Mouse (Mus musculus): ENCODE measurements around the gene Lpin2. TPM values are rescaled to one million over a fixed set of nuclear protein-coding genes. Genes with fewer than 3 reads are reported as not detected.
A peak's percentile ranks its signal among the peaks of the same experiment; 100 is the strongest.

Gene Lpin2
- polyA plus RNA-seq, 1 experiment from 2014 or later, result 15.1 TPM

DNA sequence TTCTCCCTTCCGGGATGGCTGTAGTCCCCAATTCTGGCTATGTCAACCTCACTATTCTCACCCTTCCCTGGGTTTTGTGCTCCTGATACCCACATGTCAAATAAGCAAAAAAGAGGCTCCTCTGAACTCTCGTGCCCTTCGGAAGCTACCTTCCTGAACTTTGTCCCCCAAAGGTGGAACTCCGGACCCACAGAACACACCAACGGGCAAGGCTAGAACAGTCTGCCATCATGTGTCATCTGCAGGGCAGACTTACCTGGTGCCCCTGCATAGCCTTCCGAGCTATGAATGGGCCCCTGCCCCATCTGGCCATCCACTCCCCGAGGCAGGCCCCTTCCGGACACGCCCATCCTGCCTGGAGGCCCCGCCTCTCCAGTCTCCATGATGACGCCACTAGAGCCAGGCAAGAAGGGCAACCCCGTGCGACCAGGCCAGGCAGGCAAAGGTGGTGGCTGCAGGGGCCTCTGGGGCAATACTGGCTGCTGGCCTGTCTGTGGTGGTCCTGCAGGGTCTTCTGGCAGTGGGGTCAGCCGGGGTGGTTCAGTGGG, 73.8 kb downstream of the Lpin2 start:
- no peak overlapping the region for H3K4me2 ChIP-seq (ENCODE audit: low read depth, low read length)
- no peaks in the 10 kb centered on the region for H3K9me3 ChIP-seq (replicated peaks; ENCODE audit: control insufficient read depth, low read length)
- H3K4me3 ChIP-seq (ENCODE audit: low read length), result no peak overlapping the region
- no peak for ATAC-seq (replicated peaks; ENCODE audit: extremely low read depth, insufficient read depth, low FRiP score)
- H3K27me3 ChIP-seq (ENCODE audit: control insufficient read depth, insufficient read depth, low read length), result no peaks in the 10 kb centered on the region
- H3K27ac ChIP-seq (ENCODE audit: low read length), result peak overlapping the region; percentile 17; the same call in 1 of the 2 replicates
- H3K9ac ChIP-seq (ENCODE audit: low read length), result no peak overlapping the region
- no peaks in the 10 kb centered on the region for H3K36me3 ChIP-seq (ENCODE audit: control insufficient read depth, insufficient read depth)
- H3K4me1 ChIP-seq (ENCODE audit: control insufficient read depth, insufficient read depth, low read length), result peaks cover 45% of the 10 kb centered on the region
- 80% methylated on average over 14 of the region's 14 CpGs for WGBS

DNA sequence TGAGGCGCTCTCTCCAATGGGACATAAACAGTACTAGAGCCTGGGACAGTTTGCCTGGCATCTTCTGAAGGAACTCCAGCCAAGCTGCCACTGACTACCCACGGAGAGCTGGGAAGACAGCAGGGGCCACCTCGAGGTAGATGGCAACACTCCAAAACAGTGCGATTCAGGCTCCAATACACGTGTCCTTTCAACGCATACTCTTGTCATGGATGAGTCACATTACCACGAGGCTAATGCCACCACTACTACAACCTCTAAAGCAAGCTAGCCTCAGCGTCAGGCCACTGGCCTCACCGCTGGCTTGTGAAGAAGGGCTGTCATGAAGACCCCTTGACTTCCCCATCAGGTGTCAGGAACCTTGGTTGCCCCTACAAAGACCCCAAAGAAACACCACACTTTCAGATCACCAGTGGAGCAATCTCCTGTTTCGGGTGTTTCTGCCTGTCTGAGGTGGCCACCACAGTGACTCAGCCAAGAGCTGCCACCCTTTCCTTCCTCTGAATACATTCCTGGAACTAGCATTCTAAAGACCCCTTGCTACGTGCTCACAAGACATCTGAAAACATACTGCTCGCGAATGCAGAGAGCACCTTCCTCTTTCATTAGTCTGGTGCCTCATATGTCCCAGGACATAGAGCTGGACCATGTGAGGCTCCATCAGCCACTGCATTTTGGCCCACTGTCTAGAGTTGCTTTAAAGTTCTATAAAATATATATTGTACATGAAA, 74.6 kb downstream of the Lpin2 start:
- WGBS, result 54% methylated on average over 13 of the region's 13 CpGs
- Histone ChIP-seq H3K4me3 (ENCODE audit: low read length) (no peak overlapping the region), H3K27ac (ENCODE audit: low read length) (peak overlapping the region; percentile 40), H3K4me2 (ENCODE audit: low read depth, low read length) (no peak overlapping the region), H3K9me3 (replicated peaks; ENCODE audit: control insufficient read depth, low read length) (no peaks in the 10 kb centered on the region), H3K9ac (ENCODE audit: low read length) (0 out of 2 replicates have a peak overlapping the region, but pooled peaks have one; percentile 18), H3K36me3 (ENCODE audit: control insufficient read depth, insufficient read depth) (no peaks in the 10 kb centered on the region), H3K4me1 (ENCODE audit: control insufficient read depth, insufficient read depth, low read length) (peaks cover 37% of the 10 kb centered on the region), H3K27me3 (ENCODE audit: control insufficient read depth, insufficient read depth, low read length) (no peaks in the 10 kb centered on the region)
- ATAC-seq (replicated peaks; ENCODE audit: extremely low read depth, insufficient read depth, low FRiP score), result peak; percentile 58

DNA sequence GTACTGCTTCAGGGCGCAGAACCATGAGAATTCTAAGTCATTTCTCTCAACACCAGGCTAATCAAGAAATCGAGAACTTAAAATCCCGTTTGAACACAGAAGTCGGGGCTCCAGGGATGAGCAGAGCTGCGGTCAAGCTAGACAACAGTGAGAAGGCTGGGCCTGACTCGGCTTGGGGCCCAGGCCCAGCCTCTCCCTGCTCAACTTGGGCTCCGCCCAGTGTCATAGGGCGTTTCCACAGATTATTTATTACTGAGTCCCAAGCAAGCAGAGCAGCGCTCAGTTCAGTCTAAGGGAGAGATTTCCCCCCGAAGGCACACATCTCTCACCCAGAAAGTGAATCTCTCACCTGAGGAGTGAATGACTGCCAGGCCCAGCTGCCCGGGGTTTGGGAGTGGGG, 77.4 kb downstream of the Lpin2 start:
- no peaks in the 10 kb centered on the region for H3K36me3 ChIP-seq (ENCODE audit: control insufficient read depth, insufficient read depth)
- peaks cover 21% of the 10 kb centered on the region for H3K4me1 ChIP-seq (ENCODE audit: control insufficient read depth, insufficient read depth, low read length)
- no peaks in the 10 kb centered on the region for H3K27me3 ChIP-seq (ENCODE audit: control insufficient read depth, insufficient read depth, low read length)
- WGBS, result 69% methylated on average over 11 of the region's 11 CpGs
- no peaks in the 10 kb centered on the region for H3K9me3 ChIP-seq (replicated peaks; ENCODE audit: control insufficient read depth, low read length)
- no peak overlapping the region for H3K27ac ChIP-seq (ENCODE audit: low read length)
- H3K4me2 ChIP-seq (ENCODE audit: low read depth, low read length), result no peak overlapping the region
- no peak for ATAC-seq (replicated peaks; ENCODE audit: extremely low read depth, insufficient read depth, low FRiP score)
- H3K4me3 ChIP-seq (ENCODE audit: low read length), result no peak overlapping the region
- H3K9ac ChIP-seq (ENCODE audit: low read length), result no peak overlapping the region

DNA sequence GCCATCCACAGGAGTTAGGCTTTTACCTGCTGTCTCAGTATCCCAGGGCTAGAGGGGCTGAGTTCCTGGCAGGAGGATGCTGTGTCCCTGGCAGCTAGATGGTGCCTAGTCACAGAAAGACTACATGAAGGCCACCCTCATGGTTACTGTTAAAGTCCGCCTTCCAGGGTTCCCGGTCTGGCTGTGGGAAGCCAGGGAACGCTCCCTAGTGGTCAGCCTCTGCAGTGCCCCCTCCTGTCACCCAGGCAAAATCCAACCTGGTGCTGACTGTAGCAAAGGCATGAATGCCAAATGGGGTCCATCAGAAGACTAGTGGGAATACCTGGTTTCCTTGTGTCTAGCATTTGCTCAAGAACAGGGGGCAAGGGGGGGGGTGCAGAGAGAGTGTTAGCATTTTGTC, 78.3 kb downstream of the Lpin2 start:
- H3K4me3 ChIP-seq (ENCODE audit: low read length), result no peak overlapping the region
- no peaks in the 10 kb centered on the region for H3K27me3 ChIP-seq (ENCODE audit: control insufficient read depth, insufficient read depth, low read length)
- ATAC-seq (replicated peaks; ENCODE audit: extremely low read depth, insufficient read depth, low FRiP score), result no peak
- H3K4me1 ChIP-seq (ENCODE audit: control insufficient read depth, insufficient read depth, low read length), result peaks cover 27% of the 10 kb centered on the region
- WGBS, result 44% methylated on average over 3 of the region's 3 CpGs
- H3K4me2 ChIP-seq (ENCODE audit: low read depth, low read length), result no peak overlapping the region
- no peaks in the 10 kb centered on the region for H3K9me3 ChIP-seq (replicated peaks; ENCODE audit: control insufficient read depth, low read length)
- H3K27ac ChIP-seq (ENCODE audit: low read length), result no peak overlapping the region
- H3K36me3 ChIP-seq (ENCODE audit: control insufficient read depth, insufficient read depth), result no peaks in the 10 kb centered on the region
- no peak overlapping the region for H3K9ac ChIP-seq (ENCODE audit: low read length)

DNA sequence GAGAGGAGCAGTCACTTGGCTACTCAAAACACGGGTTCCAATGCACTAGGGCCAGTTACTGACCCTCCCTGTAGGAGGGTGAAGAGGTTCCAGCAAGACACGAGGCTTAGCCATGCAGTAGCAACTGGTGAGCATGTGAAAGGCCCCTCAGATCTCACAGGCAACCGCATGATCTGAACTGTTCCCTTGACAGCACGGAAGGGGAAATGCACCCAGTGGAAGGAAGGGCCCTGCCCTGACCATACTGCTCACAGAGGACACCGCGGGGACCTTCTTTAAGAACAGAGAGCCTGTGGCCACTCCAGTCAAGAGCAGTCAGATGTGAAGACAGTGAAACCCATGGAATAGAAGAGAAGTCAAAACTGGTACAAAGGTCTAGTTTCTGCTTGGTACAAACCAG, 80.8 kb downstream of the Lpin2 start:
- no peaks in the 10 kb centered on the region for H3K9me3 ChIP-seq (replicated peaks; ENCODE audit: control insufficient read depth, low read length)
- ATAC-seq (replicated peaks; ENCODE audit: extremely low read depth, insufficient read depth, low FRiP score), result no peak
- no peaks in the 10 kb centered on the region for H3K36me3 ChIP-seq (ENCODE audit: control insufficient read depth, insufficient read depth)
- no peak overlapping the region for H3K4me3 ChIP-seq (ENCODE audit: low read length)
- no peaks in the 10 kb centered on the region for H3K27me3 ChIP-seq (ENCODE audit: control insufficient read depth, insufficient read depth, low read length)
- no peak overlapping the region for H3K27ac ChIP-seq (ENCODE audit: low read length)
- no peak overlapping the region for H3K9ac ChIP-seq (ENCODE audit: low read length)
- peaks cover 25% of the 10 kb centered on the region for H3K4me1 ChIP-seq (ENCODE audit: control insufficient read depth, insufficient read depth, low read length)
- no peak overlapping the region for H3K4me2 ChIP-seq (ENCODE audit: low read depth, low read length)
- 78% methylated on average over 6 of the region's 6 CpGs for WGBS

DNA sequence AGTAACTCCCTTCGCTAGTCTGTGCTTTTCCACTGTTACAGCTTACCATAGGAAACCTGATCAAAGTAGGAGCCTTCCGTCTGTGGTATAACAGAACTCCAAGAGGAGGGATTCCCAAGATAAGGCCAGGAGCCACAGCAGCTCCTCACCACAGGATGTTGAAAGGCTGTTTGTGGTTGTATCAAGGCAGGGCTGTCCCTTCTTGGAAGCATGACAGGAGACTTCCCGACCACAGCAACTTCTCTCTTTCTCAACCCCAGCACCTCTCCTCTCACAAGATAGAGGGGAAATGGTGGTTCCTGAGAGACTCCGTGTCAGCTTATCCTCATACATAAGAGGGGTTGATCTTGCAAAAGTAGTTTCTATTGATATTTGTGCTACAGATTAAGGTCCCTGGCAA, 82.4 kb downstream of the Lpin2 start:
- Histone ChIP-seq H3K9ac (ENCODE audit: low read length) (no peak overlapping the region), H3K4me2 (ENCODE audit: low read depth, low read length) (no peak overlapping the region), H3K4me1 (ENCODE audit: control insufficient read depth, insufficient read depth, low read length) (peaks cover 36% of the 10 kb centered on the region), H3K9me3 (replicated peaks; ENCODE audit: control insufficient read depth, low read length) (no peaks in the 10 kb centered on the region), H3K27ac (ENCODE audit: low read length) (no peak overlapping the region; the same call in 1 of the 2 replicates), H3K4me3 (ENCODE audit: low read length) (no peak overlapping the region), H3K36me3 (ENCODE audit: control insufficient read depth, insufficient read depth) (no peaks in the 10 kb centered on the region), H3K27me3 (ENCODE audit: control insufficient read depth, insufficient read depth, low read length) (no peaks in the 10 kb centered on the region)
- 21% methylated on average over 4 of the region's 4 CpGs for WGBS
- no peak for ATAC-seq (replicated peaks; ENCODE audit: extremely low read depth, insufficient read depth, low FRiP score)

DNA sequence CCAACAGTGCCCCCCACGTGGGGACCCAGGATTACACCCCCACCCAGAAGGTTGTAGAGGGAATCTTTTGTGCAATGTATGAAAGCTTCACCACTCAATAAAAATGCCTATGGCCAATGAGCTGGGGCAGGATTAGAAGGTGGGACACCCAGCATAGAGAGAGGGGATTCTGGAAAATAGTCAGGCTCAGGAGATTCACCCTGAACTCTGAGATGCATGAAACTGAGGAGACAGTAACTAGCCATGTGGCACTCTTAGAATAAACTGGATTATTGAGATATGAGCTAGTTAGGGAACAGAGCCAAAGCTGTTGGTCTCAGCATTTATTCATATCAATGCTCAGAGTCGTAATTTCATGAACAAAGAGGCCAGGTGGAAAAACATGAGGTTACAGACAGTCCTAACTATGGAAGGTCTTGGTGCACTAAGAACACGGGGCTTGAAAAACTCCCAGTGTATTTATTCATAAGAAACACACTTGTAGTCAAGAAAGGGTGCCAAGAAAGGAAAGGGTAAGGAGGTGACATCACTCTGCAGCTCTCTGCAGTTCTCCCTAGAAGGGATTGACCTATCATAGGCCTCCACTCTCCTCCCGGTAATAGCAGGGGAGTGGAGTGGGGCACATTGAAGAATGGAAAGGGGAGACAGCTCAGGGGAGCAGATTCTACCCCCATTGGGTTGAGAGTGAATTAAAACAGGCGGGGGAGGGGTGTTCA, 83.1 kb downstream of the Lpin2 start:
- no peaks in the 10 kb centered on the region for H3K9me3 ChIP-seq (replicated peaks; ENCODE audit: control insufficient read depth, low read length)
- no peak overlapping the region for H3K4me2 ChIP-seq (ENCODE audit: low read depth, low read length)
- ATAC-seq (replicated peaks; ENCODE audit: extremely low read depth, insufficient read depth, low FRiP score), result no peak
- H3K36me3 ChIP-seq (ENCODE audit: control insufficient read depth, insufficient read depth), result no peaks in the 10 kb centered on the region
- H3K4me1 ChIP-seq (ENCODE audit: control insufficient read depth, insufficient read depth, low read length), result peaks cover 40% of the 10 kb centered on the region
- no peak overlapping the region for H3K9ac ChIP-seq (ENCODE audit: low read length)
- H3K27ac ChIP-seq (ENCODE audit: low read length), result no peak overlapping the region; the same call in 1 of the 2 replicates
- WGBS, result 47% methylated on average over 5 of the region's 5 CpGs
- H3K4me3 ChIP-seq (ENCODE audit: low read length), result no peak overlapping the region
- no peaks in the 10 kb centered on the region for H3K27me3 ChIP-seq (ENCODE audit: control insufficient read depth, insufficient read depth, low read length)

DNA sequence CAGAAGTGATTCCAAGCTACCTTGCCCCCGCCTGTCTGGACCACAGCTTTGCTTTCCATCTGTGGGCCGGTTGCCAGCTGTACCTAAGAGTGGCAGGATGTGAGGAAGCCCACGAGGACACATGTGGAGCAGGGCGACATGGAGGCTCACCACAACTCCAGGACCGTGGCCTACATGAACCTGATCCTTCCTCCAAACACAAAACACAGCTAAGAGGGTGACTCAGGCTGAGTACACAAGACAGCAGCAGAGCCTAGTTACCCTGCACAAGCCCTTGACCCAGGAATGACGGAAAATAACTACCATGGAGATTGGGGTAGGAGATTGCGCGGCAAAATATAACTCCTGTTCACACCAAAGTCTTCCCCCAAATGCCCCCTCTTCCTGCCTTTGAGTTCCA, 85.0 kb downstream of the Lpin2 start:
- Histone ChIP-seq H3K27ac (ENCODE audit: low read length) (peak overlapping the region; percentile 80; the same call in 1 of the 2 replicates), H3K36me3 (ENCODE audit: control insufficient read depth, insufficient read depth) (no peaks in the 10 kb centered on the region), H3K9me3 (replicated peaks; ENCODE audit: control insufficient read depth, low read length) (no peaks in the 10 kb centered on the region), H3K4me2 (ENCODE audit: low read depth, low read length) (no peak overlapping the region), H3K4me3 (ENCODE audit: low read length) (no peak overlapping the region), H3K27me3 (ENCODE audit: control insufficient read depth, insufficient read depth, low read length) (no peaks in the 10 kb centered on the region), H3K4me1 (ENCODE audit: control insufficient read depth, insufficient read depth, low read length) (peaks cover 44% of the 10 kb centered on the region), H3K9ac (ENCODE audit: low read length) (no peak overlapping the region)
- WGBS, result 73% methylated on average over 8 of the region's 8 CpGs
- no peak for ATAC-seq (replicated peaks; ENCODE audit: extremely low read depth, insufficient read depth, low FRiP score)

DNA sequence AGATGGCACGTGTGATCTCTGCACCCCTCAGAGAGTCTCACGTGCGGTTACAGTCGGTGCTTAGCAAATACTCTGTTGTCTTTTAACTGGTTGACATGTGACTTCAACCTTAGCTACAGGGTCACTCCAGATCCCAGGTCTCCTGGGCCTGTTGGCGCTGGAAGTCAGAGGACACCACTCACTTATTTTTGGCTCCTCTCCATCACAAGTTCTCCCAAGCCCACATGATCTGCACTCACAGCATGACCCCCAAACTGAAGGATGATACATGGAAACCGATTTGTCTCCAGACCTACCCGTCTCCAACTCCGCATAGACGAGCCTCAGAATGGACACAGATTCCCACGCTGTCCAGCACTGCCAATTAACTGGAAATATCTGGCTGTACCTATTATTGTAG, 85.8 kb downstream of the Lpin2 start:
- no peak overlapping the region for H3K4me3 ChIP-seq (ENCODE audit: low read length)
- no peaks in the 10 kb centered on the region for H3K9me3 ChIP-seq (replicated peaks; ENCODE audit: control insufficient read depth, low read length)
- no peaks in the 10 kb centered on the region for H3K36me3 ChIP-seq (ENCODE audit: control insufficient read depth, insufficient read depth)
- WGBS, result 48% methylated on average over 10 of the region's 10 CpGs
- ATAC-seq (replicated peaks; ENCODE audit: extremely low read depth, insufficient read depth, low FRiP score), result peak; percentile 41
- H3K27me3 ChIP-seq (ENCODE audit: control insufficient read depth, insufficient read depth, low read length), result no peaks in the 10 kb centered on the region
- no peak overlapping the region for H3K9ac ChIP-seq (ENCODE audit: low read length)
- H3K27ac ChIP-seq (ENCODE audit: low read length), result peak overlapping the region; percentile 80
- no peak overlapping the region for H3K4me2 ChIP-seq (ENCODE audit: low read depth, low read length)
- peaks cover 44% of the 10 kb centered on the region for H3K4me1 ChIP-seq (ENCODE audit: control insufficient read depth, insufficient read depth, low read length)

Measured in heart, embryonic 16.5 days (tissue).